Mouse (Mus musculus) thymus, adult 2 months (tissue): Measurements from ENCODE around the gene Ngef. TPM values are rescaled to one million over a fixed set of nuclear protein-coding genes. Genes with fewer than 3 reads are reported as not detected.
"Not testable (repeated sequence)": the region's sequence is repeated elsewhere in the genome, so short reads cannot be mapped to it uniquely, and the experiment has no call there.

ENCODE experiments used
- DNase-seq: peaks from one replicate; pipeline ENCODE4 v3.0.0; 2021
- H3K27ac ChIP-seq: fragments of 200-500 bp; 2 replicates; pipeline ENCODE4 v1.5.1; 2012; ENCODE audit warnings: low read length, control low read depth; ENCODE audit not compliant: control insufficient read depth, insufficient read depth
- H3K27me3 ChIP-seq: fragments of 200-500 bp; 2 replicates; pipeline ENCODE4 v1.6.1; 2012; ENCODE audit warnings: mild to moderate bottlenecking, low read length, moderate library complexity, mixed read lengths; ENCODE audit not compliant: control insufficient read depth, insufficient read depth
- H3K36me3 ChIP-seq: fragments of 200-500 bp; 2 replicates; pipeline ENCODE4 v1.6.1; 2012; ENCODE audit warnings: mild to moderate bottlenecking, low read length, moderate library complexity; ENCODE audit not compliant: control insufficient read depth, insufficient read depth
- H3K4me1 ChIP-seq: fragments of 200-500 bp; replicated peaks from 2 replicates; pipeline ENCODE4 v1.6.1; 2012; ENCODE audit warnings: low read length; ENCODE audit not compliant: control insufficient read depth, insufficient read depth
- H3K4me3 ChIP-seq: fragments of 200-500 bp; 2 replicates; pipeline ENCODE4 v1.5.1; 2012; ENCODE audit warnings: mild to moderate bottlenecking, low read length, control low read depth, moderate library complexity; ENCODE audit not compliant: control insufficient read depth, insufficient read depth
- CTCF ChIP-seq: fragments of 200-500 bp; IDR thresholded peaks from 2 replicates; pipeline ENCODE4 v1.5.1; 2012; ENCODE audit warnings: mild to moderate bottlenecking, control low read depth, low read length, moderate library complexity, borderline replicate concordance; ENCODE audit not compliant: control insufficient read depth, poor library complexity, insufficient read depth; ENCODE audit errors: extremely low read depth
- POLR2A ChIP-seq: fragments of 200-500 bp; IDR thresholded peaks from 2 replicates; pipeline ENCODE4 v1.6.1; 2012; ENCODE audit warnings: mild to moderate bottlenecking, low read length, control low read depth, moderate library complexity; ENCODE audit not compliant: control insufficient read depth, poor library complexity, insufficient read depth; ENCODE audit errors: extremely low read depth
- WGBS: fragments of 180-500 bp; shearing (Covaris S2); methylation state at CpG from one replicate; pipeline ENCODE4 v1.1.7; 2018; 5-methylcytosine and 5-hydroxymethylcytosine counted together
- polyA plus RNA-seq: library from polyadenylated mRNA; depleted of rRNA; stranded (reverse); fragments of >200 nt; gene quantifications from 2 replicates; pipeline ENCODE4 v1.2.3, GENCODE M21; 2012

Ngef gene
- polyA plus RNA-seq, 1 experiment = 0.32 TPM

DNA sequence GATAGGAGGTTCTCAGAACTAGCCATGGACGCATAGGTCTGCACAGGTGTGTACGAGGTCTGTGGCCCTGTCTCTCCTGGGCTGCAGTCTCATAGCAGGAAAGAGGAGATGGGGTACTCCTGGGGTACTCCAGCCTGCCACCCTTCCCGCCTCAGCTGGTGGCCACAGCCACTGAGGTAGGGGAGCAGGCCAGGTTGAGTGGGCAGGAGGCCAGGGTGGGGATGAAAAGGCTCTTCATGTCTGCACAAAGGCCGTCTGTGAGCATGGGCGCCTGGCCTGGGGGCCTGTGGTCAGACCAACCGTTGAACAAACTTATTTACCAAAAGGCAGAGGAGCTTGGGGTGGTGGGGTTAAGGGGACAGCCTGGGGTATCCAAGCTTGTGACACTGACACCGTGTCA, 101.8 kb downstream of the Ngef start:
- Histone ChIP-seq H3K27ac (no peak overlapping the region), H3K4me3 (no peak overlapping the region), H3K36me3 (no peaks in the 10 kb centered on the region), H3K27me3 (no peaks in the 10 kb centered on the region), H3K4me1 (peaks cover 3% of the 10 kb centered on the region; the same call in 1 of the 2 replicates)
- WGBS = 87% methylated on average over 7 of the region's 7 CpGs
- DNase-seq = no peak
- TF ChIP-seq POLR2A (no peak), CTCF (no peak)

DNA sequence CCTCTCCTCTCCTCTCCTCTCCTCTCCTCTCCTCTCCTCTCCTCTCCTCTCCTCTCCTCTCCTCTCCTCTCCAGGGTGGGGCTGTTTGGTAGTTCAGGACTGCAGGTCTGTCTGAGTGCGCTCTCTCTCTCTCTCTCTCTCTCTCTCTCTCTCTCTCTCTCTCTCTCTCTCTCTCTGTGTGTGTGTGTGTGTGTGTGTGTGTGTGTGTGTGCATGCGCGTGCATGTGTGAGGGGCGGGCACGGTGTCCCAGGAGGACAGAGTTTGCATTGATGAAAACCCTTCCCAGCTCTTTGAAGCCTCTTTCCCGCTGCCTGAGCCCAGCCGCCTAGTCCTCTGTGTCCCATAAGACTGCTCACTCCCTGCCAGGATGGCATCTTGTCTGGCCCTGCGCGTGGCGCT, 103.7 kb downstream of the Ngef start, which contains the start of gene Snorc:
Snorc (plus strand) TSS at position 301 of the 400 bp plus-strand sequence.
- not testable (repeated sequence) for H3K4me3 ChIP-seq, DNase-seq, H3K27ac ChIP-seq, H3K4me1 ChIP-seq, H3K27me3 ChIP-seq, H3K36me3 ChIP-seq
- WGBS = 89% methylated on average over 10 of the region's 10 CpGs

DNA sequence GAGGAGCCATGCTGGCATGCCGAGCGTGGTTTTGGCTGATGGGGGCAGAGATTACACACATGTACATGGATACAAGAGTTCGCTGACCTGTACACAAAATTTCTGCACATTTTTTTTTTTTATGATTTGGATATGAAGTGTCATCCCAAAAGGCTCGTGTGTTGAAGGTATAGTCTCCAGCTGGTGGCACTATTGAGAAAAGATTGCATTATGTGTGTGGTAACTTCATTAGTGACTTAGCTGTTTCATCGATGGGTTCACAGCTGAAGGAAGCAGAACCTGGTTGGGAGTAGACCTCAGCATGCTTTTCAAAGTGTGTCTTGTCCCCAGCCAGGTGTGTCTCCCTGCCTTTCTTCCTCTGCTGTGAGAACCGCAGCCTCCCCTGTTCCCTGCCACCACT, 105.3 kb downstream of the Ngef start:
- TF ChIP-seq POLR2A = no peak
- Histone ChIP-seq H3K27me3 (no peaks in the 10 kb centered on the region), H3K4me1 (peaks cover 3% of the 10 kb centered on the region; the same call in 1 of the 2 replicates), H3K4me3 (no peak overlapping the region), H3K27ac (no peak overlapping the region), H3K36me3 (no peaks in the 10 kb centered on the region)
- WGBS = 47% methylated on average over 6 of the region's 6 CpGs
- DNase-seq = no peak

DNA sequence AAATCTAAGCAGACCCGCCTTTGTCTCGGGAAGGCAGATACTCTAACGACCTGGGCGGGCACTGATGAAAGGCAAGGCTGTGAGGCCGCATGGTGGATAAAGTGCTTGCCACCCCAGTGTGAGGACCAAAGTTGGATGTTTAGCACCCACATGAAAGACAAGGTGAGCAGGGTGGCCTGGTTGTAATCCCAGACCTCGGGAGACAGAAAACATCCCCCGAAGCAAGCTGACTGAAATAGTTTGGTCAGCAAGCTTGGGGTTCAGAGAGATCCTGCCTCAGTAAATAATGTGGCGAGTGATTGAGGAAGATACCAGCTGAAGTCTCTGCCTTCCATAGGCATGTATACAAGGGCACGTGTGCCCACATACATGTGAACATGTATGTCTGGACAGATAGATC, 106.2 kb downstream of the Ngef start:
- Histone ChIP-seq H3K36me3 (no peaks in the 10 kb centered on the region), H3K27ac (no peak overlapping the region), H3K4me1 (peaks cover 3% of the 10 kb centered on the region; the same call in 1 of the 2 replicates), H3K4me3 (no peak overlapping the region), H3K27me3 (no peaks in the 10 kb centered on the region)
- no peak for DNase-seq
- no peak for TF ChIP-seq POLR2A
- TF ChIP-seq CTCF = no peak
- WGBS = 87% methylated on average over 9 of the region's 9 CpGs

DNA sequence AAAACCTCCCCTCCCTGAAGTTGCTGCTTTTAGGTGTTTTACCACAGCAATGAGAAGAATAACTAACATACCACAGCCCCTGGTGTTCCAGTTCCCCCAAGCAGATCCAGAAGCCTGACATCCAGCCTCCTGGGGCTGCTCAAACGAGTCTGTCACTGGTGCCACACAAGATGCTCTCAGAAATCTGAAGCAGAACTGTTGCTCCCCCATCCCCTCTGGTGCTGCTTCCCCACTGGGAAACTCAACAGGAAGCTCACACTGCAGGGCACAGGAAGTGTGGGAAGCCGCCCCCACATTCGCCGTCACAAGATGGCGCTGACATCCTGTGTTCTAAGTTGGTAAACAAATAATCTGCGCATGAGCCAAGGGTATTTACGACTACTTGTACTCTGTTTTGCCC, 113.8 kb downstream of the Ngef start:
- not testable (repeated sequence) for H3K27ac ChIP-seq, H3K27me3 ChIP-seq, H3K36me3 ChIP-seq, H3K4me3 ChIP-seq, H3K4me1 ChIP-seq, DNase-seq
- 83% methylated on average over 7 of the region's 7 CpGs for WGBS

DNA sequence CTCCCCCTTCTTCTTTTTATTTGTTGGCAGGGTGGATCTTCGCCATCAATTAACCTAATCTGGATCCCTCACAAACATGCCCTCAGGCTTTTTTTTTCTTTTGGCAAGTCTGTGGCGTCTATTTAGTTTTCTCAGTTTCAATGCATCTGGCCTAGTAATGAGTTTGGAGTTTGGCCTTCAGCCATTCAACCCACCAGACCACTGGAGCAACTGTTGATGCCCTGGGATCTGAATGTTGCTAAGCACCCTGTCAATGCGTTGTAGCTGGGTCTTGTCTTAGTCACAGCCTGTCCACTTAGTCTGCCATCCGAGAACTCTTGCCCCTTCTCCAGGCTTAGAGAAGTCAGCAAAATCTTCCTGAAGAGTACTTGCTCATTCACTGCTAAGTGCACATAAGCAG, 115.6 kb downstream of the Ngef start:
- no peak for DNase-seq
- no peaks in the 10 kb centered on the region for H3K36me3 ChIP-seq
- no peaks in the 10 kb centered on the region for H3K27me3 ChIP-seq
- no peak overlapping the region for H3K27ac ChIP-seq
- no peaks in the 10 kb centered on the region for H3K4me1 ChIP-seq
- 92% methylated on average over 4 of the region's 4 CpGs for WGBS
- TF ChIP-seq POLR2A (no peak), CTCF (no peak)
- H3K4me3 ChIP-seq = no peak overlapping the region

DNA sequence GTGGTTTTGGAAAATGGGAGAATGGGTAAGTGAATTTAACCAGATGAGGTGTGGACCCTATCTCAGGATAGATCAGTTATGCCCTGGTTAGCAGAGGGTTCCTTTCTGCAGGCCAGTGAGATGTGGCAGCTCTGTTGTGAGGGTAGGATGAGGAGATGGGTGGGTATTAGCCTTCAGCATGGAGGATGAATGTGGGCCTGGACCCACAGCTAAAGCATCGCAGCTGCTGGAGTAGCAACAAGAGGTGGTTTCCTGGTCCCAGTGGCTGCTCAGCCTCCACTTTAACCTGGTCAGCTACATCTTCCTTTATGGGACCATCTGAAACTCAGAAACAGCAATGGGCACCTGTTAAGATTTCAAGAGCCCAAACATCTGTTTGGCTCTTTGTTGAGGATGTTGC, 117.2 kb downstream of the Ngef start:
- H3K36me3 ChIP-seq = no peaks in the 10 kb centered on the region
- no peaks in the 10 kb centered on the region for H3K27me3 ChIP-seq
- no peaks in the 10 kb centered on the region for H3K4me1 ChIP-seq
- no peak overlapping the region for H3K27ac ChIP-seq
- 100% methylated on average over 1 of the region's 1 CpGs for WGBS
- DNase-seq = no peak
- TF ChIP-seq POLR2A (no peak), CTCF (no peak)
- H3K4me3 ChIP-seq = no peak overlapping the region

DNA sequence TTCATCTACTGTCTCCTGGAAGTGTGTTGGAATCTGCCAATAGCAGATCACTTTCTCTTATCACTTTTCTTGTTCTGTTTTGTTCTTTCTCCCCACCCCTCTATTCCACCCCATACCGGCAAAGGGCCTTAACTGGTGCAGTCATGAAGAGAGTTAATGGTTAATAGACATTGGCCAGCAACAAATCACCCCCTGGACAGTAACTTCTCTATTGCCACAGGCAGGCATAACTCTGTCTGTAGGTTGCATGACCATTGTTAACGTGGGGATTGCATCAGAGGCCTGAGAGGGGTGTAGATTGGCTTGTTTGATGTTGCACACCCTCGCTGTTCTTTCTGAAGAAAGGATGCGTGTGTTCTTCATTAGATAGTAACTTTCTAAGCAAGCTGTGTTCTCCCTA, 124.2 kb downstream of the Ngef start:
- H3K27ac ChIP-seq = no peak overlapping the region
- DNase-seq = no peak
- no peak overlapping the region for H3K4me3 ChIP-seq
- TF ChIP-seq POLR2A (no peak), CTCF (no peak)
- no peaks in the 10 kb centered on the region for H3K4me1 ChIP-seq
- peaks cover 29% of the 10 kb centered on the region for H3K36me3 ChIP-seq
- WGBS = 95% methylated on average over 4 of the region's 4 CpGs
- H3K27me3 ChIP-seq = no peaks in the 10 kb centered on the region
